Mouse (Mus musculus): Measurements from ENCODE around the gene Znfx1. TPM values are rescaled to one million over a fixed set of nuclear protein-coding genes. Genes with fewer than 3 reads are reported as not detected.

The Znfx1 gene
- polyA plus RNA-seq, 1 experiment, result 32.3 TPM

DNA sequence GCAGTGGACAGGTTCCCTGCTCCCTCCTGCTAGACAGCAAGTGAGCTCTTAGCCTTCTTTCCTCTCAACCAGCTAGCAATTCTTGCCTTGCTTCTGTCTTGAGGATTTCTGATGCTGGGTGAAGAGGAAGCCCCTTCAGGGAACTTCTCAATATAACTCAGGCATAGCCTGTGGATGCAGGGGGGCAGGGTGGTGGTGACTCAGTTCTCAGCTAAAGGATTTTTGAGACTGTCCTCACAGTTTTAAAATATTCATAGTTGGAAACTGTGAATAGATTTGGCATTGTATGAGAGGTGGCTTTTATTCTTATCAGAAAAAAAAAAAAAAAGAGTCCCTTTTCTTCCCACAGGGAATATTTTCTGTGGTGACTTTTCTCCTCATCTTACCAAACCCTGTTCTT is 2.1 kb downstream of the Znfx1 start:
- Histone ChIP-seq H3K4me1 (ENCODE audit: control insufficient read depth, insufficient read depth, low read length) (peaks cover 8% of the 10 kb centered on the region), H3K4me3 (replicated peaks; ENCODE audit: control insufficient read depth, low read depth, low read length) (peak overlapping the region; percentile 30), H3K27ac (ENCODE audit: control insufficient read depth, insufficient read depth, low read depth, low read length, poor library complexity) (peak overlapping the region; percentile 44)
- TF ChIP-seq CTCF (IDR thresholded peaks at IDR 0.05; ENCODE audit: control insufficient read depth, insufficient read depth, low read length), result no peak
- TF ChIP-seq POLR2A (IDR thresholded peaks at IDR 0.05; ENCODE audit: borderline replicate concordance, control insufficient read depth, low read depth, low read length), result no peak

DNA sequence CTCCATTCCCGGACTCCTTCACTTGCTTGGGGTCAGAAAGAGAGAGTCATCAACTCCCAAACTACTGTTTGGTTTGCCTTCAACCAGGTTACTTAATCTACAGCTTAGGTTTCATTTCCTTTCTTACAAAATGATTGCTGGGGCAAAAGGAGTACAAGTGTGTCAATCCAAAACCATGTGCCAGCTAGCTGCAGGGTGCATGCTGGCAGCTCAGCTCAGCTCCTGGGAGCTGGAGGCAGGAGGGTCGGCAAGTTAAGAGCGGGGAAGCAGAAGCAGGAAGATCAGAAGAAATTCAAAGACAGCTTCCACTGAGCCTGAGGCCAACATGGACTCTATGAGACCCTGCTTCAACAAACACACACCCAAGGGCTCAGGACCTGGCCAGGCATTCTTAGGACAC is 2.5 kb downstream of the Znfx1 start:
- TF ChIP-seq POLR2A (IDR thresholded peaks at IDR 0.05; ENCODE audit: borderline replicate concordance, control insufficient read depth, low read depth, low read length), result no peak
- TF ChIP-seq CTCF (IDR thresholded peaks at IDR 0.05; ENCODE audit: control insufficient read depth, insufficient read depth, low read length), result no peak
- H3K4me3 ChIP-seq (replicated peaks; ENCODE audit: control insufficient read depth, low read depth, low read length), result peak overlapping the region; percentile 30
- peak overlapping the region; percentile 44 for H3K27ac ChIP-seq (ENCODE audit: control insufficient read depth, insufficient read depth, low read depth, low read length, poor library complexity)
- WGBS, result 27% methylated on average over 3 of the region's 3 CpGs
- peaks cover 8% of the 10 kb centered on the region for H3K4me1 ChIP-seq (ENCODE audit: control insufficient read depth, insufficient read depth, low read length)

DNA sequence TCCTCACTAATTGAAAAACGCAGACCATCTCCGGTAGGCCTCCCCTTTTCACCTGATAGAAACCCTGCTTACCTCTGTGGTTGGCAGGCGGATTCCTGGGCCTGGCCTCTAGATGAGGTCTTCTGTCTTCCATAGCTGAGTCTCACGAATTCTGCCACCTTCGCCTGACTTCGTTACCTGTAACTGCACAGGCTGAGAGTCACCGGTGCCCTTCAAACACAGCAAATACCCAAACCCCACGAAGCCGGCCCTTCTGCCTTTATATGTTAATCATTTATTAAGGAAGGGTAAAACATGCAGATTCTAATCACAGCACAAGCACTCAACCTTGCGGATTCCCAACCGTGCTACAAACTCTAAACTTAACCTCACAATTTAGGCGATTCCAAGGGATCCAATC is 2.9 kb downstream of the Znfx1 start:
- peak overlapping the region; percentile 15 for H3K4me3 ChIP-seq (replicated peaks; ENCODE audit: control insufficient read depth, low read depth, low read length)
- H3K27ac ChIP-seq (ENCODE audit: control insufficient read depth, insufficient read depth, low read depth, low read length, poor library complexity), result peak overlapping the region; percentile 15; the same call in 1 of the 2 replicates
- 70% methylated on average over 12 of the region's 12 CpGs for WGBS
- H3K4me1 ChIP-seq (ENCODE audit: control insufficient read depth, insufficient read depth, low read length), result peaks cover 7% of the 10 kb centered on the region
- no peak for TF ChIP-seq POLR2A (IDR thresholded peaks at IDR 0.05; ENCODE audit: borderline replicate concordance, control insufficient read depth, low read depth, low read length)
- TF ChIP-seq CTCF (IDR thresholded peaks at IDR 0.05; ENCODE audit: control insufficient read depth, insufficient read depth, low read length), result no peak

DNA sequence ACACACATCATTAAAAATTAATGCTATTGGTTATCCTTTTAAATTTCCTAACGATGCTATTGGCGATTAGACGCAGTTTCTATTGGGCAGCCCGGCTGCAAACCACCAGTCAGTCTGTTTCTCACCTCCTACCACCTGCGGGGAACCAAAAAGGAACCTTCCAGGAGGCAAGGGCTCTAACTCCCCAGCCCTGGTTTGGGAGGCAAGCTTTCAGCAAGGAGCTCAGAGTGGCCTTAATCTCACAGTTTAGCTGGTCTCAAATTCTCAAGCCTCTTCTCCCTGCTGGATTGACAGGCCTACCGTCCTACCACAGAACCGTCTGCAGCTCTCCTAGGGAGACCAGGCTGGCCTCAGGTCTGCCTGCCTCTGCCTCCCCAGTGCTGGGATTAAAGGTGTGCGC is 3.3 kb downstream of the Znfx1 start:
- Histone ChIP-seq H3K4me1 (ENCODE audit: control insufficient read depth, insufficient read depth, low read length) (peaks cover 6% of the 10 kb centered on the region), H3K27ac (ENCODE audit: control insufficient read depth, insufficient read depth, low read depth, low read length, poor library complexity) (no peak overlapping the region), H3K4me3 (replicated peaks; ENCODE audit: control insufficient read depth, low read depth, low read length) (peak overlapping the region; percentile 26)
- 75% methylated on average over 8 of the region's 8 CpGs for WGBS
- TF ChIP-seq CTCF (IDR thresholded peaks at IDR 0.05; ENCODE audit: control insufficient read depth, insufficient read depth, low read length) (no peak), POLR2A (IDR thresholded peaks at IDR 0.05; ENCODE audit: borderline replicate concordance, control insufficient read depth, low read depth, low read length) (no peak)

DNA sequence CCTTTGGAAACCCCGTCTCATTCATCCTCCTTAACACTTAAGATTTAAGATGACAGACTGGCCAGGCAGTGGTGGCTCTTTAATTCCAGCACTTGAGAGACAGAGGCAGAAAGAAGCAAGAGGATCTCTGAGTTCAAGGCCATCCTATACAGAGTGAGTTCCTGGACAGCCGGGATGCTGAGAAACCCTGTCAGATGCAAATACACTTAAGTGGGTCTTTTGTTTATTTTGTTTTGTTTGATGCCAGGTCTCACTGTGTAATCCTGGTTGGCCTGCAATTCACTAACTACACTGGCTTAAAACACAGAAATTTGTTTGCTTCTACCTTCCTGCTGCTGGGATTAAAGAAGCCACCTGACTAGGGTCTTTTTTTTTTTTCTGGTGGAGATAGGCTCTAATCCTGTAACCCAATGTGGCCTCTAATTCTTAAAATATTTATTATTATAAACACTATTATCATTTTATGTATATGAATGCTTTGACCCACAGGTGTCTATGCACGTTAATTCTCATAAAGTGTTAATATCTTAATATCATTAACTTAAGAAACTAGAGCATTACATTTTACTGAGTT is 3.9 kb downstream of the Znfx1 start:
- Histone ChIP-seq H3K27ac (ENCODE audit: control insufficient read depth, insufficient read depth, low read depth, low read length, poor library complexity) (no peak overlapping the region), H3K4me3 (replicated peaks; ENCODE audit: control insufficient read depth, low read depth, low read length) (no peak overlapping the region), H3K4me1 (ENCODE audit: control insufficient read depth, insufficient read depth, low read length) (peaks cover 6% of the 10 kb centered on the region)
- WGBS, result 87% methylated on average over 3 of the region's 3 CpGs
- TF ChIP-seq CTCF (IDR thresholded peaks at IDR 0.05; ENCODE audit: control insufficient read depth, insufficient read depth, low read length), result no peak
- no peak for TF ChIP-seq POLR2A (IDR thresholded peaks at IDR 0.05; ENCODE audit: borderline replicate concordance, control insufficient read depth, low read depth, low read length)

DNA sequence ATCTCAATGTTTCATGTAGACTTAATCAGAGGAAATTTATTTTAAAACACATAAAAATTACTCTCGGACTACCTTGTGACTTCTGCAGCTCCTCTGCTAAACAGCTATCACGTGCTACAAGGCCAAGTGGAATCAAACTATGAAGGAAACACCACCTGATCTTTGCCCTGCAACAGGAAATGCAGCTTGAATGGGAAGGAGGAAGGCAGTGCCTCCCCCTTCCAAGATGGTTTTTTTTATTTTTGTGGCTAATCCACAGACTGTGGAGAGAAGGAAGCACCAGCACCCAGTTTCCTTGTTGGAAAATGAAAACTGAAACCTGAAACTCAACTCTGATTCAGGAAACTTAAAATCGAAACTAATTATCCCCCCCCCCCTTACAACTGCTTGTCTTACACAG is 4.6 kb downstream of the Znfx1 start:
- peaks cover 4% of the 10 kb centered on the region for H3K4me1 ChIP-seq (ENCODE audit: control insufficient read depth, insufficient read depth, low read length)
- no peak overlapping the region for H3K4me3 ChIP-seq (replicated peaks; ENCODE audit: control insufficient read depth, low read depth, low read length)
- no peak overlapping the region for H3K27ac ChIP-seq (ENCODE audit: control insufficient read depth, insufficient read depth, low read depth, low read length, poor library complexity)
- TF ChIP-seq CTCF (IDR thresholded peaks at IDR 0.05; ENCODE audit: control insufficient read depth, insufficient read depth, low read length), result no peak
- TF ChIP-seq POLR2A (IDR thresholded peaks at IDR 0.05; ENCODE audit: borderline replicate concordance, control insufficient read depth, low read depth, low read length), result no peak
- WGBS, result 14% methylated on average over 3 of the region's 3 CpGs

DNA sequence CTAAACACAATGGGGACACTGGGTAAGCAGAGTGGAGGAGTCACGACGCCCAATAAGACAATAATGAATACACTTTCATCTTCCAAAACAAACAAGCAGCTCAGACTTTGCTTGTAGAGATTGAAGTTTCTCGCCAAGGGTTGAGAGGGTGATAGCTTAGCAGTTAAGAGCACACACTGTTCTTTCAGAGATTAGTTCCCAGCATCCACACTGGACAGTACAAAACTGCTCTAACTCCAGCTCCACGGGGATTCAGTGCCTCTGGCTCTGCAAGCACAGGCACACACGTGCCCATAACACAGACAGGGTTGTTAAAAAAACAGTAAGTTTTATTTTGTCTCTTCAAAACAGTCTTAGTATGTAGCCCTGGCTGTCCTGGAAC is 5.9 kb downstream of the Znfx1 start:
- 91% methylated on average over 5 of the region's 5 CpGs for WGBS
- peaks cover 4% of the 10 kb centered on the region for H3K4me1 ChIP-seq (ENCODE audit: control insufficient read depth, insufficient read depth, low read length)
- no peak overlapping the region for H3K4me3 ChIP-seq (replicated peaks; ENCODE audit: control insufficient read depth, low read depth, low read length)
- no peak overlapping the region for H3K27ac ChIP-seq (ENCODE audit: control insufficient read depth, insufficient read depth, low read depth, low read length, poor library complexity)
- no peak for TF ChIP-seq CTCF (IDR thresholded peaks at IDR 0.05; ENCODE audit: control insufficient read depth, insufficient read depth, low read length)
- no peak for TF ChIP-seq POLR2A (IDR thresholded peaks at IDR 0.05; ENCODE audit: borderline replicate concordance, control insufficient read depth, low read depth, low read length)

DNA sequence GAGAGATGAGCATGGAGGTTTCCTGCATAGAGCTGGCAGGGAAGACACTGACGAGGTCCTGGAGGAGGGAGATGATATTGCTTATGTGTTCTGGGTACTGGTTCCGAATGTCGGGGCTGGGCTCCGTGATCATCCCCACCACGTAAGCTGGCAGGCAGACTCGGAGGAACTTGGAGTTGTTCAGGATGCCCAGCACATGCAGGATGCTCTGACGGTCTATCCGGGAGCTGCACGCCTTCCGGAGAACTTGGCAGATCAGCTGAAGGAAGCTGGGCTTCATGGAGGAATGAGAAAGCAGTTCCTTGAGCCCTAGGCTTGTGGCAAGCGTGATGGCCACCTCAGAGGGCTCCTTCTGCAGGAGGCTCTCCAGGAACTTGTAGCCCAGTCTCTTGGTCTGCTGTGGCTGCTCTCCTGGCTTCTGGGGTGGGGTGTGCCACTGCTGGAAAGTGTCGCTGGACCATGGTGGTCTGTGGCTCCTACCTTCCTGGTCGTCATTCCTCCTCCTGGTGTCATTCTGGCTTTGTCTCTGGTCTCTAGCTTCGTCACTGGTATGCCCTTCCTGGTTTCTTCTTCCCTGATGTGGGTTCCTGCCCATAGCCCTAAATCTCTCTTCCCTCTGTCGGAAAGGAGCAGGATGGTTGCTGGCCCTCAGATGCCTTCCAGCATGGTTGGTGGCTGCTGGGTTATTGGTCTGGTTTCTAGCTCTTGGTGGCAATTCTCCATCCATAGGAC is 6.4 kb downstream of the Znfx1 start:
- Histone ChIP-seq H3K4me3 (replicated peaks; ENCODE audit: control insufficient read depth, low read depth, low read length) (no peak overlapping the region), H3K27ac (ENCODE audit: control insufficient read depth, insufficient read depth, low read depth, low read length, poor library complexity) (no peak overlapping the region), H3K4me1 (ENCODE audit: control insufficient read depth, insufficient read depth, low read length) (peaks cover 4% of the 10 kb centered on the region)
- WGBS, result 92% methylated on average over 15 of the region's 15 CpGs
- TF ChIP-seq CTCF (IDR thresholded peaks at IDR 0.05; ENCODE audit: control insufficient read depth, insufficient read depth, low read length) (no peak), POLR2A (IDR thresholded peaks at IDR 0.05; ENCODE audit: borderline replicate concordance, control insufficient read depth, low read depth, low read length) (no peak)
